Mouse (Mus musculus): ENCODE data around the gene Pros1. TPM values are rescaled to one million over a fixed set of nuclear protein-coding genes. Genes with fewer than 3 reads are reported as not detected.
A peak's percentile ranks its signal among the peaks of the same experiment; 100 is the strongest.

Pros1 gene
- polyA plus RNA-seq (2014; fragmentation: Nextera tagmentation; extraction: Ambion mirVana) = 24.1 and 26.1 TPM in 2 replicates

- DNase-seq (ENCODE audit: low spot score) (peak; percentile 74), ATAC-seq (replicated peaks; ENCODE audit: insufficient number of reproducible peaks, low FRiP score, low TSS enrichment, low read depth) (peak; percentile 93)
- Histone ChIP-seq H3K4me2 (ENCODE audit: low read depth, low read length) (peak within 1 kb of the TSS; percentile 79), H3K4me3 (ENCODE audit: low read depth, low read length) (peak within 1 kb of the TSS; percentile 51), H3K36me3 (replicated peaks; ENCODE audit: control insufficient read depth, insufficient read depth, low read depth, low read length) (no peaks in the 10 kb centered on the region), H3K4me1 (ENCODE audit: control insufficient read depth, insufficient read depth, low read length) (no peaks in the 10 kb centered on the region), H3K9ac (replicated peaks; ENCODE audit: low read length) (peak within 1 kb of the TSS; percentile 87), H3K9me3 (replicated peaks; ENCODE audit: control insufficient read depth, low read length) (no peaks in the 10 kb centered on the region), H3K27me3 (ENCODE audit: control insufficient read depth, insufficient read depth, low read length) (no peaks in the 10 kb centered on the region), H3K27ac (replicated peaks; ENCODE audit: low read depth, low read length) (no peak within 1 kb of the TSS)
- WGBS = 2% methylated on average over 41 of the region's 42 CpGs
These were observed at the start of gene Pros1 for GRCm38 (mm10) chr16:62854191-62855068. TSS of gene Pros1 (plus strand) at chr16:62854307.

GRCm38 (mm10) chr16:62804621-62805020 is 49.5 kb upstream of the Pros1 start:
- ATAC-seq (replicated peaks; ENCODE audit: insufficient number of reproducible peaks, low FRiP score, low TSS enrichment, low read depth) (no peak), DNase-seq (ENCODE audit: low spot score) (no peak)
- Histone ChIP-seq H3K4me1 (ENCODE audit: control insufficient read depth, insufficient read depth, low read length) (no peaks in the 10 kb centered on the region), H3K9me3 (replicated peaks; ENCODE audit: control insufficient read depth, low read length) (no peaks in the 10 kb centered on the region), H3K27me3 (ENCODE audit: control insufficient read depth, insufficient read depth, low read length) (no peaks in the 10 kb centered on the region), H3K9ac (replicated peaks; ENCODE audit: low read length) (no peak overlapping the region), H3K4me2 (ENCODE audit: low read depth, low read length) (no peak overlapping the region), H3K4me3 (ENCODE audit: low read depth, low read length) (no peak overlapping the region), H3K27ac (replicated peaks; ENCODE audit: low read depth, low read length) (no peak overlapping the region), H3K36me3 (replicated peaks; ENCODE audit: control insufficient read depth, insufficient read depth, low read depth, low read length) (no peaks in the 10 kb centered on the region)
- 93% methylated on average over 3 of the region's 3 CpGs for WGBS

GRCm38 (mm10) chr16:62807249-62807979 is 46.7 kb upstream of the Pros1 start:
- H3K9ac ChIP-seq (replicated peaks; ENCODE audit: low read length) = no peak overlapping the region
- no peak overlapping the region for H3K4me2 ChIP-seq (ENCODE audit: low read depth, low read length)
- no peaks in the 10 kb centered on the region for H3K4me1 ChIP-seq (ENCODE audit: control insufficient read depth, insufficient read depth, low read length)
- H3K9me3 ChIP-seq (replicated peaks; ENCODE audit: control insufficient read depth, low read length) = no peaks in the 10 kb centered on the region
- H3K36me3 ChIP-seq (replicated peaks; ENCODE audit: control insufficient read depth, insufficient read depth, low read depth, low read length) = no peaks in the 10 kb centered on the region
- DNase-seq (ENCODE audit: low spot score) (peak; percentile 12), ATAC-seq (replicated peaks; ENCODE audit: insufficient number of reproducible peaks, low FRiP score, low TSS enrichment, low read depth) (peak; percentile 48; the same call in 1 of the 2 replicates)
- no peak overlapping the region for H3K4me3 ChIP-seq (ENCODE audit: low read depth, low read length)
- no peak overlapping the region for H3K27ac ChIP-seq (replicated peaks; ENCODE audit: low read depth, low read length)
- H3K27me3 ChIP-seq (ENCODE audit: control insufficient read depth, insufficient read depth, low read length) = no peaks in the 10 kb centered on the region
- WGBS = 53% methylated on average over 8 of the region's 8 CpGs

GRCm38 (mm10) chr16:62810855-62811254 is 43.3 kb upstream of the Pros1 start:
- no peaks in the 10 kb centered on the region for H3K27me3 ChIP-seq (ENCODE audit: control insufficient read depth, insufficient read depth, low read length)
- no peak overlapping the region for H3K4me2 ChIP-seq (ENCODE audit: low read depth, low read length)
- H3K27ac ChIP-seq (replicated peaks; ENCODE audit: low read depth, low read length) = no peak overlapping the region
- DNase-seq (ENCODE audit: low spot score) (no peak), ATAC-seq (replicated peaks; ENCODE audit: insufficient number of reproducible peaks, low FRiP score, low TSS enrichment, low read depth) (no peak)
- H3K9me3 ChIP-seq (replicated peaks; ENCODE audit: control insufficient read depth, low read length) = no peaks in the 10 kb centered on the region
- no peak overlapping the region for H3K9ac ChIP-seq (replicated peaks; ENCODE audit: low read length)
- no peak overlapping the region for H3K4me3 ChIP-seq (ENCODE audit: low read depth, low read length)
- H3K4me1 ChIP-seq (ENCODE audit: control insufficient read depth, insufficient read depth, low read length) = no peaks in the 10 kb centered on the region
- WGBS = 93% methylated on average over 4 of the region's 4 CpGs
- no peaks in the 10 kb centered on the region for H3K36me3 ChIP-seq (replicated peaks; ENCODE audit: control insufficient read depth, insufficient read depth, low read depth, low read length)

GRCm38 (mm10) chr16:62813790-62814189 is 40.3 kb upstream of the Pros1 start:
- Histone ChIP-seq H3K4me2 (ENCODE audit: low read depth, low read length) (no peak overlapping the region), H3K36me3 (replicated peaks; ENCODE audit: control insufficient read depth, insufficient read depth, low read depth, low read length) (no peaks in the 10 kb centered on the region), H3K9ac (replicated peaks; ENCODE audit: low read length) (no peak overlapping the region), H3K9me3 (replicated peaks; ENCODE audit: control insufficient read depth, low read length) (no peaks in the 10 kb centered on the region), H3K27me3 (ENCODE audit: control insufficient read depth, insufficient read depth, low read length) (no peaks in the 10 kb centered on the region), H3K27ac (replicated peaks; ENCODE audit: low read depth, low read length) (no peak overlapping the region), H3K4me1 (ENCODE audit: control insufficient read depth, insufficient read depth, low read length) (no peaks in the 10 kb centered on the region), H3K4me3 (ENCODE audit: low read depth, low read length) (no peak overlapping the region)
- 82% methylated on average over 5 of the region's 5 CpGs for WGBS
- DNase-seq (ENCODE audit: low spot score) = no peak
- no peak for ATAC-seq (replicated peaks; ENCODE audit: insufficient number of reproducible peaks, low FRiP score, low TSS enrichment, low read depth)

- Histone ChIP-seq H3K9me3 (replicated peaks; ENCODE audit: control insufficient read depth, low read length) (no peaks in the 10 kb centered on the region), H3K4me1 (ENCODE audit: control insufficient read depth, insufficient read depth, low read length) (no peaks in the 10 kb centered on the region), H3K27ac (replicated peaks; ENCODE audit: low read depth, low read length) (no peak within 1 kb of the TSS), H3K9ac (replicated peaks; ENCODE audit: low read length) (no peak within 1 kb of the TSS), H3K36me3 (replicated peaks; ENCODE audit: control insufficient read depth, insufficient read depth, low read depth, low read length) (no peaks in the 10 kb centered on the region), H3K4me2 (ENCODE audit: low read depth, low read length) (no peak within 1 kb of the TSS), H3K27me3 (ENCODE audit: control insufficient read depth, insufficient read depth, low read length) (no peaks in the 10 kb centered on the region), H3K4me3 (ENCODE audit: low read depth, low read length) (no peak within 1 kb of the TSS)
- ATAC-seq (replicated peaks; ENCODE audit: insufficient number of reproducible peaks, low FRiP score, low TSS enrichment, low read depth) (no peak), DNase-seq (ENCODE audit: low spot score) (no peak)
- WGBS = 74% methylated on average over 5 of the region's 5 CpGs
These were observed 39.6 kb upstream of the Pros1 start, which contains the start of gene Stx19 for GRCm38 (mm10) chr16:62814491-62814890. TSS of gene Stx19 (plus strand) at chr16:62814676.

GRCm38 (mm10) chr16:62822472-62822871 is 31.6 kb upstream of the Pros1 start:
- Histone ChIP-seq H3K4me2 (ENCODE audit: low read depth, low read length) (no peak overlapping the region), H3K4me1 (ENCODE audit: control insufficient read depth, insufficient read depth, low read length) (no peaks in the 10 kb centered on the region), H3K9ac (replicated peaks; ENCODE audit: low read length) (no peak overlapping the region), H3K27ac (replicated peaks; ENCODE audit: low read depth, low read length) (no peak overlapping the region), H3K36me3 (replicated peaks; ENCODE audit: control insufficient read depth, insufficient read depth, low read depth, low read length) (no peaks in the 10 kb centered on the region), H3K9me3 (replicated peaks; ENCODE audit: control insufficient read depth, low read length) (no peaks in the 10 kb centered on the region), H3K27me3 (ENCODE audit: control insufficient read depth, insufficient read depth, low read length) (no peaks in the 10 kb centered on the region), H3K4me3 (ENCODE audit: low read depth, low read length) (no peak overlapping the region)
- ATAC-seq (replicated peaks; ENCODE audit: insufficient number of reproducible peaks, low FRiP score, low TSS enrichment, low read depth) (no peak), DNase-seq (ENCODE audit: low spot score) (no peak)
- 94% methylated on average over 6 of the region's 6 CpGs for WGBS

Data from embryonic facial prominence, embryonic 11.5 days (tissue).